9 mouse cellular contexts compared by ENCODE assay signal in genomic region chr15:7998843-7999546, GRCm38 (mm10).
DNase-seq lines count a peak whose midpoint lies in the region; ATAC-seq lines count a peak whose summit lies in the region.
"Had no signal": no experiment of that assay in that cellular context is flagged by ENCODE, and none has a peak within 500 bp of the region (broad histone marks: within the 10 kb centered on the region; RNA-seq: fewer than 3 reads in every experiment).

No protein-coding gene starts in this region.

- no peaks in the 10 kb centered on the region for H3K36me3 ChIP-seq in liver, embryonic 12.5 days
- H3K36me3 ChIP-seq in forebrain, embryonic 14.5 days (ENCODE audit: control insufficient read depth, insufficient read depth, low read length): no peaks in the 10 kb centered on the region

- peak; percentile 6 to 20 for DNase-seq in thymus, adult 18-20 months
- DNase-seq in thymus, postnatal 0 days (ENCODE audit: low spot score): no peak
- DNase-seq in cerebellum, adult 11 months: peak; percentile 17
- DNase-seq in thymus, postnatal 36 days: peak; percentile 21 to 45
- no peak for DNase-seq in urinary bladder, postnatal 14 days (ENCODE audit: low spot score)
- no peak for DNase-seq in forebrain, embryonic 14.5 days (ENCODE audit: low spot score)
- no peak for DNase-seq in left cerebral cortex, adult 18-20 months (ENCODE audit: low spot score in 2 of 2)

- peaks cover 11% of the 10 kb centered on the region; the same call in 1 of the 2 replicates for H3K4me1 ChIP-seq in liver, embryonic 12.5 days
- no peaks in the 10 kb centered on the region for H3K4me1 ChIP-seq in forebrain, embryonic 14.5 days (ENCODE audit: control insufficient read depth, insufficient read depth, low read length)

- no peak overlapping the region; the same call in 1 of the 2 replicates for H3K4me3 ChIP-seq in liver, embryonic 12.5 days
- H3K4me3 ChIP-seq in forebrain, embryonic 14.5 days (ENCODE audit: low read depth, low read length): no peak overlapping the region

- WGBS in liver, embryonic 12.5 days (ENCODE audit: insufficient replicate concordance): 38% methylated on average over 14 of the region's 14 CpGs
- 53% methylated on average over 14 of the region's 14 CpGs for WGBS in forebrain, embryonic 14.5 days

- H3K27ac ChIP-seq in liver, embryonic 12.5 days: no peak overlapping the region
- no peak overlapping the region for H3K27ac ChIP-seq in forebrain, embryonic 14.5 days (ENCODE audit: low read depth, low read length)

- H3K4me2 ChIP-seq in liver, embryonic 12.5 days: peak overlapping the region; percentile 54
- no peak overlapping the region for H3K4me2 ChIP-seq in forebrain, embryonic 14.5 days (ENCODE audit: low read length)

- H3K9me3 ChIP-seq in liver, embryonic 12.5 days (replicated peaks): no peaks in the 10 kb centered on the region
- H3K9me3 ChIP-seq in forebrain, embryonic 14.5 days (replicated peaks; ENCODE audit: control insufficient read depth, low read length): no peaks in the 10 kb centered on the region

- H3K27me3 ChIP-seq in liver, embryonic 12.5 days (replicated peaks): no peaks in the 10 kb centered on the region
- no peaks in the 10 kb centered on the region for H3K27me3 ChIP-seq in forebrain, embryonic 14.5 days (replicated peaks; ENCODE audit: control insufficient read depth, insufficient read depth, low read length)

- peak; percentile 87 for ATAC-seq in liver, embryonic 12.5 days
- no peak for ATAC-seq in forebrain, embryonic 14.5 days
- ATAC-seq: hindbrain, embryonic 16.5 days had no signal

- no peak overlapping the region for H3K9ac ChIP-seq in liver, embryonic 12.5 days
- no peak overlapping the region for H3K9ac ChIP-seq in forebrain, embryonic 14.5 days (ENCODE audit: low read length)

Comparison
In these comparisons a context has a peak if more than half of its experiments do, and no peak if none do; other contexts are left out.
1. DNase-seq: peak in thymus, adult 18-20 months (2 of 2), cerebellum, adult 11 months (single experiment) and thymus, postnatal 36 days (2 of 2); none in thymus, postnatal 0 days (single experiment), urinary bladder, postnatal 14 days (single experiment), forebrain, embryonic 14.5 days (single experiment) and left cerebral cortex, adult 18-20 months (0 of 2).